Comparison of ENCODE assay signal across 14 mouse cellular contexts in the genomic region with DNA sequence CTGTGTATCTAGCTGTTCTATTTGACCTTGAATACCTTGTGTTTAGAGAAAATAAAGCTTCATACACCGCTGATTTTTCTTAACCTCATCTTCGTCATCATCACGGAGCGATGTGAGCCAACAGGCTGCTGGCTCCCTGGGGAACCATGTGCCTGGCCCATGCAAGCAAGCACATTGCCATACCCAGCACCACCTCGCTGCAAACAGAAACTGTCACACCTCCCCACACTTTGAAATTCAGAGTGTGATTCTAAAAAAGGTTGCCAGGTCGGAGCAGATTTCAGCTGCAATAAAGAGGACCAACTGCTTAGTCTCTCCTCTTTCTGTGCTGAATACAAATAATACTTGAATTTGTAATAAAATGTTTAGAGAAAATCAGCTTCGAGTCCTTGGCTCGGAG. TPM values are rescaled to one million over a fixed set of nuclear protein-coding genes. Genes with fewer than 3 reads are reported as not detected.
DNase-seq lines count a peak whose midpoint lies in the region.
"Had no signal": no experiment of that assay in that cellular context is flagged by ENCODE, and none has a peak within 500 bp of the region (broad histone marks: within the 10 kb centered on the region; RNA-seq: fewer than 3 reads in every experiment).

No protein-coding gene starts in this region.

- peak; percentile 9 for DNase-seq in layer of hippocampus, adult 9-11 months
- no peak for DNase-seq in layer of hippocampus, postnatal 25 days (ENCODE audit: extremely low spot score in 1 of 2, low spot score in 1 of 2)
- DNase-seq in right cerebral cortex, adult 18-20 months: peak; percentile 57
- DNase-seq in right cerebral cortex, postnatal 10 days (ENCODE audit: low spot score in 2 of 2): no peak
- peak; percentile 14 to 38 for DNase-seq in left cerebral cortex, adult 9 months (ENCODE audit: low spot score in 2 of 2)
- DNase-seq in telencephalon, adult 2 months (ENCODE audit: low read depth, low spot score): peak; percentile 67
- no peak for DNase-seq in spleen, postnatal 4 days (ENCODE audit: low spot score in 2 of 2)
- DNase-seq: adrenal gland, adult 8-10 months; adrenal gland, postnatal 36 days; cerebellum, adult 11-12 months; cerebellum, adult 9-10 months; cerebellum, postnatal 25 days; gastrocnemius, postnatal 14 days; heart, postnatal 36 days had no signal

RNA-seq across cellular contexts. Expression of a gene that starts 54.0 kb away (rescaled TPM):
- total RNA-seq in layer of hippocampus, postnatal 25 days (2021): 10 to 100 TPM; 45.6 to 53.4 TPM

Comparison
In these comparisons a context has a peak if more than half of its experiments do, and no peak if none do; other contexts are left out.
1. DNase-seq: peak in layer of hippocampus, adult 9-11 months (single experiment), right cerebral cortex, adult 18-20 months (single experiment), left cerebral cortex, adult 9 months (2 of 2) and telencephalon, adult 2 months (single experiment); none in layer of hippocampus, postnatal 25 days (0 of 2), right cerebral cortex, postnatal 10 days (0 of 2) and spleen, postnatal 4 days (0 of 2).